Mouse (Mus musculus): ENCODE results near the gene Ptpn14.

The Ptpn14 gene

GRCm38 (mm10) chr1:189867034-189867433, 139.0 kb downstream of the Ptpn14 start:
- DNase-seq (ENCODE audit: low spot score), result no peak

- DNase-seq (ENCODE audit: low spot score), result peak; percentile 41
Measured at GRCm38 (mm10) chr1:189867497-189867896, 139.4 kb downstream of the Ptpn14 start.

GRCm38 (mm10) chr1:189868036-189868435, 140.0 kb downstream of the Ptpn14 start:
- no peak for DNase-seq (ENCODE audit: low spot score)

- no peak for DNase-seq (ENCODE audit: low spot score)
Measured at GRCm38 (mm10) chr1:189869651-189870270, 141.7 kb downstream of the Ptpn14 start.

GRCm38 (mm10) chr1:189870539-189870938, 142.5 kb downstream of the Ptpn14 start:
- no peak for DNase-seq (ENCODE audit: low spot score)

- DNase-seq (ENCODE audit: low spot score), result no peak
Measured at GRCm38 (mm10) chr1:189871625-189872024, 143.6 kb downstream of the Ptpn14 start.

GRCm38 (mm10) chr1:189872050-189872449, 144.0 kb downstream of the Ptpn14 start:
- DNase-seq (ENCODE audit: low spot score), result no peak

GRCm38 (mm10) chr1:189873591-189873990, 145.5 kb downstream of the Ptpn14 start:
- DNase-seq (ENCODE audit: low spot score), result no peak

GRCm38 (mm10) chr1:189875439-189875861, 147.4 kb downstream of the Ptpn14 start:
- DNase-seq (ENCODE audit: low spot score), result no peak

- DNase-seq (ENCODE audit: low spot score), result no peak
Measured at GRCm38 (mm10) chr1:189876162-189876561, 148.1 kb downstream of the Ptpn14 start.

- no peak for DNase-seq (ENCODE audit: low spot score)
Measured at GRCm38 (mm10) chr1:189879212-189879611, 151.1 kb downstream of the Ptpn14 start.

GRCm38 (mm10) chr1:189879965-189880364, 151.9 kb downstream of the Ptpn14 start:
- no peak for DNase-seq (ENCODE audit: low spot score)

- no peak for DNase-seq (ENCODE audit: low spot score)
Measured at GRCm38 (mm10) chr1:189880745-189881144, 152.7 kb downstream of the Ptpn14 start.

GRCm38 (mm10) chr1:189882886-189883285, 154.8 kb downstream of the Ptpn14 start:
- peak; percentile 56 for DNase-seq (ENCODE audit: low spot score)

- peak; percentile 52 for DNase-seq (ENCODE audit: low spot score)
Measured at GRCm38 (mm10) chr1:189883531-189884170, 155.6 kb downstream of the Ptpn14 start.

GRCm38 (mm10) chr1:189884951-189885350, 156.9 kb downstream of the Ptpn14 start:
- no peak for DNase-seq (ENCODE audit: low spot score)

GRCm38 (mm10) chr1:189885975-189886374, 157.9 kb downstream of the Ptpn14 start:
- DNase-seq (ENCODE audit: low spot score), result no peak

GRCm38 (mm10) chr1:189887518-189887917, 159.4 kb downstream of the Ptpn14 start:
- peak; percentile 39 for DNase-seq (ENCODE audit: low spot score)

- DNase-seq (ENCODE audit: low spot score), result no peak
Measured at GRCm38 (mm10) chr1:189888749-189889148, 160.7 kb downstream of the Ptpn14 start.

GRCm38 (mm10) chr1:189894191-189894590, 166.1 kb downstream of the Ptpn14 start:
- DNase-seq (ENCODE audit: low spot score), result no peak

GRCm38 (mm10) chr1:189897861-189898260, 169.8 kb downstream of the Ptpn14 start:
- DNase-seq (ENCODE audit: low spot score), result no peak

GRCm38 (mm10) chr1:189898708-189899107, 170.6 kb downstream of the Ptpn14 start:
- DNase-seq (ENCODE audit: low spot score), result no peak

- no peak for DNase-seq (ENCODE audit: low spot score)
Measured at GRCm38 (mm10) chr1:189899526-189899925, 171.5 kb downstream of the Ptpn14 start.

GRCm38 (mm10) chr1:189902413-189902812, 174.3 kb downstream of the Ptpn14 start:
- DNase-seq (ENCODE audit: low spot score), result no peak
